ENCODE assay signal across 25 mouse cellular contexts in the genomic region with DNA sequence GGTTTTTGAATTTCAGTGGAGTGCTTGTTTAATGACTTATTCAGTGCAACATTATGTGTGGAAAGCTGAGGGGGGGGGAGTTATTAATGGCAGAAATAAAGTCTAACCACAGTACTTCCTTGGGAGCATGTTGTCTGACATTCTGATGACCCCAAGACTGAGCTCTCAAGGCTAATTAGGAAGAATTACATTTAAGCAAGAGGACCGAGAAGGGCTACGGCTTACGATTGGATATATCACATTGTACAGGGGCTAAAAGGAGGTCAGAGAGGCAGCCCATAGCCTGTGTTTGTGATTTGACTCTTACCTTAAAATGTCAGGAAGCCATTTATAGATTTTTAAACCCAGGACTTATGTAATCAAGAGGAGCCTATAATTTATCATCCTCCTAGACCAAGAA.
DNase-seq lines count a peak whose midpoint lies in the region; ATAC-seq and TF ChIP-seq lines count a peak whose summit lies in the region.
"Had no signal": no experiment of that assay in that cellular context is flagged by ENCODE, and none has a peak within 500 bp of the region (broad histone marks: within the 10 kb centered on the region; RNA-seq: fewer than 3 reads in every experiment).

No protein-coding gene starts in this region.

- H3K4me2 ChIP-seq in kidney, embryonic 14.5 days (replicated peaks; ENCODE audit: low read depth, low read length), result no peak overlapping the region
- H3K4me2 ChIP-seq in kidney, postnatal 0 days (ENCODE audit: low read length), result no peak overlapping the region
- H3K4me2 ChIP-seq: forebrain, embryonic 13.5 days; heart, embryonic 12.5 days; heart, embryonic 15.5 days; hindbrain, embryonic 13.5 days had no signal

- 32% methylated on average over 3 of the region's 3 CpGs for WGBS in kidney, embryonic 14.5 days
- 42% methylated on average over 3 of the region's 3 CpGs for WGBS in kidney, postnatal 0 days

- H3K4me3 ChIP-seq in kidney, embryonic 14.5 days (ENCODE audit: low read length), result no peak overlapping the region
- no peak overlapping the region for H3K4me3 ChIP-seq in kidney, postnatal 0 days (replicated peaks; ENCODE audit: low read depth, low read length)
- H3K4me3 ChIP-seq: forebrain, embryonic 10.5 days; forebrain, embryonic 13.5 days; heart, embryonic 12.5 days; heart, embryonic 15.5 days; hindbrain, embryonic 10.5 days; hindbrain, embryonic 13.5 days had no signal

- TF ChIP-seq CTCF in kidney, postnatal 0 days (IDR thresholded peaks at IDR 0.05; ENCODE audit: low read depth), result no peak

- H3K36me3 ChIP-seq in kidney, embryonic 14.5 days (ENCODE audit: control insufficient read depth, insufficient read depth, low read length), result no peaks in the 10 kb centered on the region
- no peaks in the 10 kb centered on the region for H3K36me3 ChIP-seq in kidney, postnatal 0 days (ENCODE audit: insufficient read depth, low read length)
- H3K36me3 ChIP-seq: forebrain, embryonic 10.5 days; heart, embryonic 12.5 days; heart, embryonic 15.5 days; hindbrain, embryonic 10.5 days; hindbrain, embryonic 13.5 days had no signal

- H3K9me3 ChIP-seq in kidney, embryonic 14.5 days (ENCODE audit: control insufficient read depth, low read length), result no peaks in the 10 kb centered on the region
- H3K9me3 ChIP-seq in kidney, postnatal 0 days (replicated peaks; ENCODE audit: low read length), result no peaks in the 10 kb centered on the region
- H3K9me3 ChIP-seq: forebrain, embryonic 10.5 days; forebrain, embryonic 13.5 days; heart, embryonic 12.5 days; heart, embryonic 15.5 days; hindbrain, embryonic 13.5 days had no signal

- no peak overlapping the region for H3K9ac ChIP-seq in kidney, embryonic 14.5 days (ENCODE audit: low read depth, low read length)
- H3K9ac ChIP-seq in kidney, postnatal 0 days (ENCODE audit: low read depth, low read length), result no peak overlapping the region
- H3K9ac ChIP-seq: forebrain, embryonic 13.5 days; heart, embryonic 12.5 days; heart, embryonic 15.5 days; hindbrain, embryonic 13.5 days had no signal

- ATAC-seq in kidney, embryonic 14.5 days (ENCODE audit: low FRiP score, low TSS enrichment), result peak; percentile 79
- ATAC-seq in kidney, postnatal 0 days (replicated peaks; ENCODE audit: low FRiP score, low read depth), result no peak
- ATAC-seq: activated CD4-positive, CD25-positive, alpha-beta regulatory T cell, adult 4 months; forebrain, embryonic 13.5 days; forebrain, embryonic 16.5 days; hindbrain, embryonic 16.5 days had no signal

- H3K27ac ChIP-seq in kidney, embryonic 14.5 days (ENCODE audit: low read depth, low read length), result no peak overlapping the region
- no peak overlapping the region for H3K27ac ChIP-seq in kidney, postnatal 0 days
- H3K27ac ChIP-seq: forebrain, embryonic 10.5 days; forebrain, embryonic 13.5 days; heart, embryonic 15.5 days; hindbrain, embryonic 10.5 days; hindbrain, embryonic 13.5 days had no signal

- H3K27me3 ChIP-seq in kidney, embryonic 14.5 days (ENCODE audit: control insufficient read depth, insufficient read depth, low read length), result no peaks in the 10 kb centered on the region
- no peaks in the 10 kb centered on the region for H3K27me3 ChIP-seq in kidney, postnatal 0 days (ENCODE audit: insufficient read depth, low read length)
- H3K27me3 ChIP-seq: forebrain, embryonic 13.5 days; heart, embryonic 12.5 days; heart, embryonic 15.5 days; hindbrain, embryonic 13.5 days had no signal

- DNase-seq in embryo, embryonic 10.5 days (ENCODE audit: low spot score), result peak; percentile 27
- DNase-seq in embryo, embryonic 9.5 days (ENCODE audit: extremely low spot score), result no peak
- no peak for DNase-seq in kidney, adult 8-10 months
- DNase-seq in kidney, postnatal 0 days (ENCODE audit: low spot score), result peak; percentile 50
- DNase-seq in kidney, postnatal 10 days, result no peak
- DNase-seq: adrenal gland, adult 8-10 months; adrenal gland, postnatal 25 days; cerebellum, adult 11-12 months; cerebellum, adult 8-10 months; cerebellum, postnatal 10 days; cerebellum, postnatal 36 days; gastrocnemius, postnatal 10 days; gastrocnemius, postnatal 36 days; heart, postnatal 10 days; heart, postnatal 36 days had no signal

- H3K4me1 ChIP-seq in kidney, embryonic 14.5 days (ENCODE audit: control insufficient read depth, insufficient read depth, low read length), result no peaks in the 10 kb centered on the region
- H3K4me1 ChIP-seq in kidney, postnatal 0 days (replicated peaks; ENCODE audit: insufficient read depth, low read length), result no peaks in the 10 kb centered on the region
- H3K4me1 ChIP-seq: forebrain, embryonic 13.5 days; heart, embryonic 12.5 days; heart, embryonic 15.5 days had no signal

Comparison
In these comparisons a context has a peak if more than half of its experiments do, and no peak if none do; other contexts are left out.
1. DNase-seq: peak in embryo, embryonic 10.5 days (single experiment) and kidney, postnatal 0 days (single experiment); none in embryo, embryonic 9.5 days (single experiment), kidney, adult 8-10 months (0 of 2) and kidney, postnatal 10 days (single experiment).